Mouse (Mus musculus) thymus, adult 2 months (tissue): ENCODE results near the gene Irgc1.

ENCODE experiments used
- CTCF ChIP-seq: fragments of 200-500 bp; IDR thresholded peaks from 2 replicates; pipeline ENCODE4 v1.5.1; 2012; ENCODE audit warnings: mild to moderate bottlenecking, control low read depth, low read length, moderate library complexity, borderline replicate concordance; ENCODE audit not compliant: control insufficient read depth, poor library complexity, insufficient read depth; ENCODE audit errors: extremely low read depth
- POLR2A ChIP-seq: fragments of 200-500 bp; IDR thresholded peaks from 2 replicates; pipeline ENCODE4 v1.6.1; 2012; ENCODE audit warnings: mild to moderate bottlenecking, low read length, control low read depth, moderate library complexity; ENCODE audit not compliant: control insufficient read depth, poor library complexity, insufficient read depth; ENCODE audit errors: extremely low read depth

- TF ChIP-seq CTCF (no peak), POLR2A (no peak)
Measured at GRCm38 (mm10) chr7:24481474-24482207, 29.5 kb upstream of the Irgc1 start, which contains the start of gene Cadm4.
